Mouse (Mus musculus) cerebellum, adult (tissue): Measurements from ENCODE around the gene Pla2g4f.
A peak's percentile ranks its signal among the peaks of the same experiment; 100 is the strongest.

Source experiments
- ATAC-seq: cut with Nextera tagmentation; 2 replicates; pipeline ENCODE4 v1.9.2; 2017; ENCODE audit warnings: mild to moderate bottlenecking, moderate library complexity, mixed read lengths; ENCODE audit not compliant: insufficient number of reproducible peaks, low FRiP score, low TSS enrichment

Gene Pla2g4f

GRCm38 (mm10) chr2:120313976-120314375 lies at the start of gene Pla2g4f:
Gene Pla2g4f, minus strand, starts transcription at chr2:120314165.
- no peak for ATAC-seq

- no peak for ATAC-seq
These were observed 46.5 kb upstream of the Pla2g4f start for GRCm38 (mm10) chr2:120360425-120360824.

GRCm38 (mm10) chr2:120352682-120353646 lies 39.0 kb upstream of the Pla2g4f start, which contains the start of gene Vps39:
Gene Vps39, minus strand, starts transcription at chr2:120353137.
- peak; percentile 87 for ATAC-seq

GRCm38 (mm10) chr2:120351321-120351720 lies 37.4 kb upstream of the Pla2g4f start:
- ATAC-seq = no peak

- no peak for ATAC-seq
These were observed 34.2 kb upstream of the Pla2g4f start for GRCm38 (mm10) chr2:120348120-120348519.

- 0 out of 2 replicates have a peak, but pooled peaks have one; percentile 20 for ATAC-seq
These were observed 27.8 kb upstream of the Pla2g4f start for GRCm38 (mm10) chr2:120341741-120342140.

GRCm38 (mm10) chr2:120337886-120338285 lies 23.9 kb upstream of the Pla2g4f start:
- no peak for ATAC-seq

GRCm38 (mm10) chr2:120331575-120331974 lies 17.6 kb upstream of the Pla2g4f start:
- no peak for ATAC-seq

GRCm38 (mm10) chr2:120315077-120315476 lies 1.1 kb upstream of the Pla2g4f start:
- ATAC-seq = no peak

GRCm38 (mm10) chr2:120314487-120314886 lies 522 bp upstream of the Pla2g4f start:
- ATAC-seq = no peak

GRCm38 (mm10) chr2:120312276-120312825 lies 1.6 kb downstream of the Pla2g4f start:
- no peak for ATAC-seq

- ATAC-seq = no peak
These were observed 9.9 kb downstream of the Pla2g4f start for GRCm38 (mm10) chr2:120304113-120304512.

- no peak for ATAC-seq
These were observed 12.9 kb downstream of the Pla2g4f start for GRCm38 (mm10) chr2:120301076-120301475.

GRCm38 (mm10) chr2:120299866-120300265 lies 14.1 kb downstream of the Pla2g4f start:
- no peak for ATAC-seq

- ATAC-seq = no peak
These were observed 17.8 kb downstream of the Pla2g4f start for GRCm38 (mm10) chr2:120296160-120296559.

GRCm38 (mm10) chr2:120291471-120292078 lies 22.4 kb downstream of the Pla2g4f start:
- no peak for ATAC-seq

GRCm38 (mm10) chr2:120288995-120289394 lies 25.0 kb downstream of the Pla2g4f start, which contains the start of gene Pla2g4d:
Gene Pla2g4d, minus strand, starts transcription at chr2:120289197.
- ATAC-seq = no peak

GRCm38 (mm10) chr2:120288401-120288800 lies 25.6 kb downstream of the Pla2g4f start:
- no peak for ATAC-seq

GRCm38 (mm10) chr2:120285639-120286038 lies 28.3 kb downstream of the Pla2g4f start:
- ATAC-seq = peak; percentile 59; the same call in 1 of the 2 replicates

GRCm38 (mm10) chr2:120284705-120285104 lies 29.3 kb downstream of the Pla2g4f start:
- no peak for ATAC-seq

GRCm38 (mm10) chr2:120284094-120284493 lies 29.9 kb downstream of the Pla2g4f start:
- no peak for ATAC-seq
